Mouse (Mus musculus): ENCODE measurements around the gene Bax. TPM values are rescaled to one million over a fixed set of nuclear protein-coding genes. Genes with fewer than 3 reads are reported as not detected.
"Not testable (repeated sequence)": the region's sequence is repeated elsewhere in the genome, so short reads cannot be mapped to it uniquely, and the experiment has no call there.

Gene Bax
- polyA plus RNA-seq, 1 experiment, result 20.1 TPM

- Histone ChIP-seq H3K27ac (replicated peaks; ENCODE audit: low read depth, low read length) (no peak overlapping the region), H3K4me1 (ENCODE audit: control insufficient read depth, insufficient read depth, insufficient read length, low read length) (peaks cover 6% of the 10 kb centered on the region), H3K4me3 (ENCODE audit: insufficient read depth, low read depth, low read length) (peak overlapping the region; percentile 93)
These were observed 1.1 kb downstream of the Bax start for GRCm38 (mm10) chr7:45465549-45465948.

- Histone ChIP-seq H3K4me3 (ENCODE audit: insufficient read depth, low read depth, low read length) (peak overlapping the region; percentile 93), H3K27ac (replicated peaks; ENCODE audit: low read depth, low read length) (no peak overlapping the region), H3K4me1 (ENCODE audit: control insufficient read depth, insufficient read depth, insufficient read length, low read length) (peaks cover 8% of the 10 kb centered on the region)
These were observed 1.6 kb downstream of the Bax start for GRCm38 (mm10) chr7:45465112-45465511.

GRCm38 (mm10) chr7:45463987-45464778 is 2.5 kb downstream of the Bax start:
- Histone ChIP-seq H3K27ac (replicated peaks; ENCODE audit: low read depth, low read length) (no peak overlapping the region), H3K4me1 (ENCODE audit: control insufficient read depth, insufficient read depth, insufficient read length, low read length) (peaks cover 8% of the 10 kb centered on the region), H3K4me3 (ENCODE audit: insufficient read depth, low read depth, low read length) (no peak overlapping the region)

- not testable (repeated sequence) for H3K27ac ChIP-seq (replicated peaks; ENCODE audit: low read depth, low read length); H3K4me1 ChIP-seq (ENCODE audit: control insufficient read depth, insufficient read depth, insufficient read length, low read length)
These were observed 3.8 kb downstream of the Bax start for GRCm38 (mm10) chr7:45462868-45463267.

GRCm38 (mm10) chr7:45462325-45462724 is 4.4 kb downstream of the Bax start:
- H3K4me1 ChIP-seq (ENCODE audit: control insufficient read depth, insufficient read depth, insufficient read length, low read length), result peaks cover 8% of the 10 kb centered on the region
- no peak overlapping the region for H3K4me3 ChIP-seq (ENCODE audit: insufficient read depth, low read depth, low read length)
- H3K27ac ChIP-seq (replicated peaks; ENCODE audit: low read depth, low read length), result no peak overlapping the region

More at GRCm38 (mm10) chr7:45462868-45463267, 3.8 kb downstream of the Bax start:
- not testable (repeated sequence) for H3K4me3 ChIP-seq (ENCODE audit: insufficient read depth, low read depth, low read length)

GRCm38 (mm10) chr7:45461781-45462180 is 4.9 kb downstream of the Bax start:
- H3K4me3 ChIP-seq (ENCODE audit: insufficient read depth, low read depth, low read length), result no peak overlapping the region
- peaks cover 8% of the 10 kb centered on the region for H3K4me1 ChIP-seq (ENCODE audit: control insufficient read depth, insufficient read depth, insufficient read length, low read length)
- H3K27ac ChIP-seq (replicated peaks; ENCODE audit: low read depth, low read length), result no peak overlapping the region

- Histone ChIP-seq H3K4me3 (ENCODE audit: insufficient read depth, low read depth, low read length) (no peak overlapping the region), H3K27ac (replicated peaks; ENCODE audit: low read depth, low read length) (peak overlapping the region; percentile 93), H3K4me1 (ENCODE audit: control insufficient read depth, insufficient read depth, insufficient read length, low read length) (peaks cover 10% of the 10 kb centered on the region)
These were observed 5.4 kb downstream of the Bax start for GRCm38 (mm10) chr7:45461326-45461725.

- peak overlapping the region; percentile 93 for H3K27ac ChIP-seq (replicated peaks; ENCODE audit: low read depth, low read length)
- peaks cover 8% of the 10 kb centered on the region for H3K4me1 ChIP-seq (ENCODE audit: control insufficient read depth, insufficient read depth, insufficient read length, low read length)
- H3K4me3 ChIP-seq (ENCODE audit: insufficient read depth, low read depth, low read length), result peak overlapping the region; percentile 61; the same call in 1 of the 2 replicates
These were observed 5.8 kb downstream of the Bax start for GRCm38 (mm10) chr7:45460860-45461314.

- H3K4me3 ChIP-seq (ENCODE audit: insufficient read depth, low read depth, low read length), result peak overlapping the region; percentile 61
- H3K27ac ChIP-seq (replicated peaks; ENCODE audit: low read depth, low read length), result peak overlapping the region; percentile 93
These were observed 6.3 kb downstream of the Bax start for GRCm38 (mm10) chr7:45460377-45460776.

GRCm38 (mm10) chr7:45459564-45460140 is 7.0 kb downstream of the Bax start, which contains the start of gene Ftl1:
TSS of gene Ftl1 (minus strand) at chr7:45459884.
- peak within 1 kb of the TSS; percentile 98 for H3K27ac ChIP-seq (replicated peaks; ENCODE audit: low read depth, low read length)
- H3K4me3 ChIP-seq (ENCODE audit: insufficient read depth, low read depth, low read length), result peak within 1 kb of the TSS; percentile 100
- H3K4me1 ChIP-seq (ENCODE audit: control insufficient read depth, insufficient read depth, insufficient read length, low read length), result not testable (repeated sequence)

More at GRCm38 (mm10) chr7:45460377-45460776, 6.3 kb downstream of the Bax start:
- peaks cover 5% of the 10 kb centered on the region for H3K4me1 ChIP-seq (ENCODE audit: control insufficient read depth, insufficient read depth, insufficient read length, low read length)

GRCm38 (mm10) chr7:45458748-45459563 is 7.7 kb downstream of the Bax start:
- Histone ChIP-seq H3K4me3 (ENCODE audit: insufficient read depth, low read depth, low read length) (peak overlapping the region; percentile 100), H3K4me1 (ENCODE audit: control insufficient read depth, insufficient read depth, insufficient read length, low read length) (peaks cover 5% of the 10 kb centered on the region), H3K27ac (replicated peaks; ENCODE audit: low read depth, low read length) (peak overlapping the region; percentile 98)

- Histone ChIP-seq H3K27ac (replicated peaks; ENCODE audit: low read depth, low read length) (peak overlapping the region; percentile 53), H3K4me3 (ENCODE audit: insufficient read depth, low read depth, low read length) (peak overlapping the region; percentile 100), H3K4me1 (ENCODE audit: control insufficient read depth, insufficient read depth, insufficient read length, low read length) (peaks cover 5% of the 10 kb centered on the region)
These were observed 9.3 kb downstream of the Bax start for GRCm38 (mm10) chr7:45457204-45458060.

GRCm38 (mm10) chr7:45456721-45457203 is 9.9 kb downstream of the Bax start:
- Histone ChIP-seq H3K4me3 (ENCODE audit: insufficient read depth, low read depth, low read length) (peak overlapping the region; percentile 100; the same call in 1 of the 2 replicates), H3K27ac (replicated peaks; ENCODE audit: low read depth, low read length) (peak overlapping the region; percentile 53), H3K4me1 (ENCODE audit: control insufficient read depth, insufficient read depth, insufficient read length, low read length) (peaks cover 5% of the 10 kb centered on the region)

Data from brown adipose tissue, adult 24 weeks (tissue).